Mouse (Mus musculus): ENCODE results near the gene March2. TPM values are rescaled to one million over a fixed set of nuclear protein-coding genes. Genes with fewer than 3 reads are reported as not detected.
A peak's percentile ranks its signal among the peaks of the same experiment; 100 is the strongest.

March2 gene
- polyA plus RNA-seq, 1 experiment from 2014 or later = 40.1 TPM

DNA sequence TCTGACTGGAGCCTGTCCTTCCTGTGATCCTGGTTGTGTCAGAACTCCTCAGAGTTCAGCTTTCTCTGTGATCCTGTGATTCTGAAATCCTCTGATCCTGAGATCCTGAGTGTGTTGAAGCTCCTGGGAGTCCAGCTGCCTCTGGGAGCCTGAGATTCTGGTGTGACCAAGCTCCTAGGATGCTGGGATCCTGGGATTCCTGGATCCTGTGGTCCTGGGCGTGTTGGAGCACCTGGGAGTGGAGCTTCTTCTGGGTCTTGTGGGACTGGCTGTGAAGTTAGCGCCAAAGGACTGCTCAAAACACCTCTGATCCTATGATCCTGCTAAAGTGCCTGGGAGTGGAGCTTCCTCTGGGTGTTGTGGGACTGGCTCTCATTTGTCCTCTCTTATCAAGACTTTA lies 9.9 kb upstream of the March2 start:
- H3K9ac ChIP-seq (ENCODE audit: low read length) = no peak overlapping the region
- H3K4me3 ChIP-seq (ENCODE audit: low read depth, low read length) = no peak overlapping the region
- DNase-seq (ENCODE audit: low spot score) (no peak), ATAC-seq (replicated peaks; ENCODE audit: low FRiP score) (no peak)
- no peaks in the 10 kb centered on the region for H3K4me1 ChIP-seq (replicated peaks; ENCODE audit: control insufficient read depth, insufficient read depth, low read length)
- no peaks in the 10 kb centered on the region for H3K27me3 ChIP-seq (ENCODE audit: control insufficient read depth, insufficient read depth, low read length)
- no peaks in the 10 kb centered on the region for H3K9me3 ChIP-seq (ENCODE audit: control insufficient read depth, low read length)
- no peak overlapping the region for H3K4me2 ChIP-seq (ENCODE audit: low read depth, low read length, severe bottlenecking)
- no peaks in the 10 kb centered on the region for H3K36me3 ChIP-seq (ENCODE audit: control insufficient read depth, insufficient read depth, low read length)
- WGBS = 85% methylated on average over 2 of the region's 2 CpGs
- H3K27ac ChIP-seq (ENCODE audit: low read depth, low read length) = no peak overlapping the region

DNA sequence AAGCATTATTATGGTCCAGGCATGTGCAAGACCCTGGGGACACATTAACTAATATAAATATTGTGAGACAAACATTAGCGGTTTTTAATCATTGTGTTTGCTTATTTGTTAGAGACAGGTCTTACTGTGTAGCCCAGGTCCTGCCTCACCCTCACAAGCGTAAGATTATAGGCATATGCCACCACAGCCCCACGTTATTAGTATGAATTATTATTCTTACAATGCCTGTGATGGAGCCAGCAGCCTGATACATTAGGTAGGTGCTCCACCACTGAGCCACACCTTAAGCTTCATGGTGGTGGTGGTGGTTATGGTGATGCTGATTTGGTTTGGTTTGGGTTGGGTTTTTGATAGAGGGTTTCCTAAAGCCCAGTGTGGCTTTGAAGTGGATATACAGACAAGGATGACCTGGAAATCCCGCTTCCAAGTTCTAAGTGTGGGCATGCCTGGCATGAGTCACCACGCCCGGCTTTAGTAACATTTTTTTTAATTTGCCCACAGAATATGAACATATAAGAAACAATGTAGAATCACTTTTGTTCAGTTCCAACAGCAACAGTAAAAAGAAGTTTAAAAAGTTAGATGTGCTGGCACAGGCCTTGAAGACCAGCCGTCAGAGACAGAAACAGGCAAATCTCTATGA lies 1.4 kb upstream of the March2 start:
- 94% methylated on average over 7 of the region's 7 CpGs for WGBS
- Histone ChIP-seq H3K27me3 (ENCODE audit: control insufficient read depth, insufficient read depth, low read length) (no peaks in the 10 kb centered on the region), H3K27ac (ENCODE audit: low read depth, low read length) (no peak overlapping the region), H3K36me3 (ENCODE audit: control insufficient read depth, insufficient read depth, low read length) (no peaks in the 10 kb centered on the region), H3K4me3 (ENCODE audit: low read depth, low read length) (no peak overlapping the region), H3K9me3 (ENCODE audit: control insufficient read depth, low read length) (no peaks in the 10 kb centered on the region), H3K4me2 (ENCODE audit: low read depth, low read length, severe bottlenecking) (no peak overlapping the region), H3K4me1 (replicated peaks; ENCODE audit: control insufficient read depth, insufficient read depth, low read length) (no peaks in the 10 kb centered on the region; the same call in 1 of the 2 replicates), H3K9ac (ENCODE audit: low read length) (no peak overlapping the region)
- no peak for DNase-seq (ENCODE audit: low spot score)
- ATAC-seq (replicated peaks; ENCODE audit: low FRiP score) = no peak

DNA sequence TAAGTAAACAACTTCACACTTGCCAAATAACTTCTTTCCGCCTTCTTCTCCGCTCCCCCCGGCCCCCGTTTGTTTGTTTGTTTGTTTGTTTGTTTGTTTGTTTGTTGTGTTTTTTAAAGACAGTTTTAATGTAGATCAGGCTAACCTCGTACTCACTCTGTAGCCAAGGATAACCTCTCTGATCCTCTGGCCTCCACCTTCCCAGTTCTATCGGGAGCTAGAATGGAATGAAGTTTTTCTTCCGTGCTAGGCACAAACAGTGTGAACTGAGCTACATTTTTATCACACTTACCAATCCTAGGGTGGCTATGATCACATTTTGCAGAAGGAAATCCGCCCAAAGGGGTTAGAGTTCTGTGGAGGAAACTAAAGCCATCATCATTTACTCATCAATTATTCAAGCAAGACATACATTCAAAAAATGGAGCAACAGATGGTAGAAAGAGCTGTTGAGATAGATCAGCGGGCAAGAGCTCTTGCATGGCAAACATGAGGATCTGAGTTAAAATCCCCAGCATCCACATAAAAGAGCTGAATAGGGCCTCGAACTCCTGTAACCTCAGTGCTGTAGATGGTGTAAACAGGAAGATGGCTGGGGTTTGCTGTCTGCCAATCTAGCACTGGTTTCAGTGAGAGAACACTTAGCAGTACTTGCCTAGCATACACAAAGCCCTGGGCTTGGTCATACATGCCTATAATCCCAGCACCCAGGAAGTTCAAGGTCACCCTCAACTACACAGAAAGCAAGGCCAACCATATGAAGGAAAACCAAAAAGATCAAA lies 665 bp upstream of the March2 start:
- Histone ChIP-seq H3K4me3 (ENCODE audit: low read depth, low read length) (peak overlapping the region; percentile 80; the same call in 1 of the 2 replicates), H3K4me1 (replicated peaks; ENCODE audit: control insufficient read depth, insufficient read depth, low read length) (no peaks in the 10 kb centered on the region; the same call in 1 of the 2 replicates), H3K4me2 (ENCODE audit: low read depth, low read length, severe bottlenecking) (peak overlapping the region; percentile 74; the same call in 1 of the 2 replicates), H3K27ac (ENCODE audit: low read depth, low read length) (no peak overlapping the region), H3K27me3 (ENCODE audit: control insufficient read depth, insufficient read depth, low read length) (no peaks in the 10 kb centered on the region), H3K9me3 (ENCODE audit: control insufficient read depth, low read length) (no peaks in the 10 kb centered on the region), H3K36me3 (ENCODE audit: control insufficient read depth, insufficient read depth, low read length) (no peaks in the 10 kb centered on the region), H3K9ac (ENCODE audit: low read length) (no peak overlapping the region)
- 48% methylated on average over 10 of the region's 10 CpGs for WGBS
- DNase-seq (ENCODE audit: low spot score) (no peak), ATAC-seq (replicated peaks; ENCODE audit: low FRiP score) (peak; percentile 40; the same call in 1 of the 2 replicates)

DNA sequence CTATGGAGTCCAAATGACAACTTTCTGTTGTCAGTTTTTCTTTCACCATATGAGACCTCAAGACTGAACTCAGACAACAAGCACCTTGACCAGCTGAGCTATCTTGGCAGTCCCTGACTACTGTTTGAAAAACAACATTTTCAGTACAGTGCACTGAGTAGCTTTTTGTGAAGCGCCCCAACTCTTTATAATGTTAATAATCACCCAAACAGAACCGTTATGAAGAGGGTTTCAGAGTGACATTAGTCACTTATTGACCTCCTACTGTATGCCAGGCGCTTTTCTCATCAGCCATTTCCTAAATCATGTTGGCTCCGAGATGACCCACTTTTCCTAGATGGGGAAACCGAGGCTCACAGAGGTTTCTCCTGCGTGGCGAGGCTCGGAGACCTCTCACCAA lies 488 bp downstream of the March2 start:
- H3K4me1 ChIP-seq (replicated peaks; ENCODE audit: control insufficient read depth, insufficient read depth, low read length) = no peaks in the 10 kb centered on the region; the same call in 1 of the 2 replicates
- H3K36me3 ChIP-seq (ENCODE audit: control insufficient read depth, insufficient read depth, low read length) = no peaks in the 10 kb centered on the region
- H3K27ac ChIP-seq (ENCODE audit: low read depth, low read length) = no peak overlapping the region
- 9% methylated on average over 8 of the region's 8 CpGs for WGBS
- DNase-seq (ENCODE audit: low spot score) (no peak), ATAC-seq (replicated peaks; ENCODE audit: low FRiP score) (0 out of 2 replicates have a peak, but pooled peaks have one; percentile 1)
- peak overlapping the region; percentile 80 for H3K4me3 ChIP-seq (ENCODE audit: low read depth, low read length)
- peak overlapping the region; percentile 74 for H3K4me2 ChIP-seq (ENCODE audit: low read depth, low read length, severe bottlenecking)
- H3K27me3 ChIP-seq (ENCODE audit: control insufficient read depth, insufficient read depth, low read length) = no peaks in the 10 kb centered on the region
- peak overlapping the region; percentile 72 for H3K9ac ChIP-seq (ENCODE audit: low read length)
- no peaks in the 10 kb centered on the region for H3K9me3 ChIP-seq (ENCODE audit: control insufficient read depth, low read length)

DNA sequence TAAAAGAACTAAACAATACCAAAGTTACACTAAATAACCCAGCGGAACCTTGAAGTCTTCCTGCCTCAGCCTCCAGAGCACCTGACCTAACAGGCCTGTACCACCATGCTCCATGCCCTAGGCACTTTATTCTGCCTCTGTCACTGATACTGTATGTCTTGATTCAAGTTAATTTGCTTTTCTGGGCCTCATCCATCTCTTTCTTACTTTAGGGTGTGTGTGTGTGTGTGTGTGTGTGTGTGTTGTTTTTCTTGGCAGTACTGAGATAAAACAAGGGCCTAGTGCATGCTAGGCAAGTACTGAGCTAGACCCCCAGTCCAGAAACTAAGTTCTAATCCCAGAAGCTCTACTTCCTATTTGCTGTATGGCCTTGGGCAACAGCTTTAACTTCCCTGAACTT lies 1.2 kb downstream of the March2 start:
- no peaks in the 10 kb centered on the region for H3K9me3 ChIP-seq (ENCODE audit: control insufficient read depth, low read length)
- no peaks in the 10 kb centered on the region for H3K36me3 ChIP-seq (ENCODE audit: control insufficient read depth, insufficient read depth, low read length)
- no peak overlapping the region for H3K4me3 ChIP-seq (ENCODE audit: low read depth, low read length)
- DNase-seq (ENCODE audit: low spot score) (no peak), ATAC-seq (replicated peaks; ENCODE audit: low FRiP score) (no peak)
- no peak overlapping the region for H3K4me2 ChIP-seq (ENCODE audit: low read depth, low read length, severe bottlenecking)
- WGBS = 100% methylated on average over 1 of the region's 1 CpGs
- no peaks in the 10 kb centered on the region; the same call in 1 of the 2 replicates for H3K4me1 ChIP-seq (replicated peaks; ENCODE audit: control insufficient read depth, insufficient read depth, low read length)
- no peak overlapping the region for H3K27ac ChIP-seq (ENCODE audit: low read depth, low read length)
- H3K27me3 ChIP-seq (ENCODE audit: control insufficient read depth, insufficient read depth, low read length) = no peaks in the 10 kb centered on the region
- no peak overlapping the region for H3K9ac ChIP-seq (ENCODE audit: low read length)

DNA sequence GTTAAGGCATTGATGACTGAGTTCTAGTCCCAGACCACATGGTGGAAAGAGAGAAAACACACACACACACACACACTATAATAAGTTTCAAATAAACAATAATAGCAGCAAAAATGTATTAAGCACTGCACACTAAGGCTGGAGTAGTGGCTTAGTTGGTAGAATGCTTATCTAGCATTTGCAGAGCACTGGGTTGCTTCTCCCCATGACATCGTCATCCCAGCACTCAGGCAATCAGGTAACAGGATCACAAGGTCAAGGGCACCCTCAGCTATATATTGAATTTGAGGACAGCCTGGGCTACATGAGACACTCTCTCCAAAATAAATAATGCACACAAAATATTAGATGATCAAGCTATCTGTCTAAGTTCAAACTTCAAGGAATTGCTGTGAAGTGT lies 3.7 kb downstream of the March2 start:
- H3K4me3 ChIP-seq (ENCODE audit: low read depth, low read length) = no peak overlapping the region
- H3K9me3 ChIP-seq (ENCODE audit: control insufficient read depth, low read length) = no peaks in the 10 kb centered on the region
- DNase-seq (ENCODE audit: low spot score) = no peak
- H3K27me3 ChIP-seq (ENCODE audit: control insufficient read depth, insufficient read depth, low read length) = no peaks in the 10 kb centered on the region
- no peaks in the 10 kb centered on the region; the same call in 1 of the 2 replicates for H3K4me1 ChIP-seq (replicated peaks; ENCODE audit: control insufficient read depth, insufficient read depth, low read length)
- H3K9ac ChIP-seq (ENCODE audit: low read length) = no peak overlapping the region
- H3K27ac ChIP-seq (ENCODE audit: low read depth, low read length) = no peak overlapping the region
- WGBS = 92% methylated on average over 1 of the region's 1 CpGs
- no peaks in the 10 kb centered on the region for H3K36me3 ChIP-seq (ENCODE audit: control insufficient read depth, insufficient read depth, low read length)
- ATAC-seq (replicated peaks; ENCODE audit: low FRiP score) = no peak
- H3K4me2 ChIP-seq (ENCODE audit: low read depth, low read length, severe bottlenecking) = no peak overlapping the region

DNA sequence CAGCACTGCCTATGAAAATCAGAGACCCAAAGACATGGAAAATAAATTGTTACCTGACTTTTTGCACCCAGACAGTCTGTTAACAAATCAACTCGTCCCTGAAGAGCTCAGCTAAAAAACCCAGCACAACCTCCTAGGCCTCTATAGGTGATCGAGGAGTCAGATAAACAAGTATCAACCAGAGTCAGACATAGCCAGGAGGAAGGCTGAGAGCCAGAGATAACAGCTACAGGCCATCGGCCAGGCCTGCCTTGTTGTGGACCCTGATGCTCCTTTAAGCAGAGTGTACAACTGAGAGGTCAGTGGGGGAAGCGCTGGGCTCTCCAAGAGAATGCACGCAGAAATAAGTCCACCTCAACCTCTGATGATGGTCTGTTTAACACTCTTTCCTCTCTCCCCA lies 5.2 kb downstream of the March2 start:
- H3K36me3 ChIP-seq (ENCODE audit: control insufficient read depth, insufficient read depth, low read length) = no peaks in the 10 kb centered on the region
- H3K27me3 ChIP-seq (ENCODE audit: control insufficient read depth, insufficient read depth, low read length) = no peaks in the 10 kb centered on the region
- H3K4me2 ChIP-seq (ENCODE audit: low read depth, low read length, severe bottlenecking) = no peak overlapping the region
- H3K9ac ChIP-seq (ENCODE audit: low read length) = no peak overlapping the region
- H3K4me1 ChIP-seq (replicated peaks; ENCODE audit: control insufficient read depth, insufficient read depth, low read length) = no peaks in the 10 kb centered on the region; the same call in 1 of the 2 replicates
- no peak overlapping the region for H3K4me3 ChIP-seq (ENCODE audit: low read depth, low read length)
- H3K27ac ChIP-seq (ENCODE audit: low read depth, low read length) = no peak overlapping the region
- ATAC-seq (replicated peaks; ENCODE audit: low FRiP score) = no peak
- no peak for DNase-seq (ENCODE audit: low spot score)
- H3K9me3 ChIP-seq (ENCODE audit: control insufficient read depth, low read length) = no peaks in the 10 kb centered on the region
- 88% methylated on average over 5 of the region's 5 CpGs for WGBS

DNA sequence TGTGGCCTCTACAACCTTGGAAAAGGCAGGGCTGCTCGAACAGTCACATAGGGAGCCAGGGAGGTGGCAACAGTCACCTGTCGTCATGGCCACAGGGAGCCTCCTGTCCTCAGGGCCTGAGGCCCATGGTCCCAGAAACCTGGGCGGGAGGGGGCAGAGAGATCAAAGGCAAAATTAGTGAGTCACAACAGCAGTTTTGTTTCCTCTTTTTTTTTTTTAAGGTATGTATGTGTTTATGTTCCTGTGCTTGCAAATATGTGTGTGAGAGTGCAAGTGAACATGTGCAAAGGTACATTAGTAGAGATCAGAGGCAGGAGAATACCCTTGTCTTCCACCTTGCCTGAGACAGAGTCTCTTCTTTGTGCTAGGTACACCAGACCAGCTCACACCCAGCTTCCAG lies 8.6 kb downstream of the March2 start:
- no peak overlapping the region for H3K4me2 ChIP-seq (ENCODE audit: low read depth, low read length, severe bottlenecking)
- H3K9ac ChIP-seq (ENCODE audit: low read length) = no peak overlapping the region
- 86% methylated on average over 3 of the region's 3 CpGs for WGBS
- no peaks in the 10 kb centered on the region for H3K36me3 ChIP-seq (ENCODE audit: control insufficient read depth, insufficient read depth, low read length)
- H3K27me3 ChIP-seq (ENCODE audit: control insufficient read depth, insufficient read depth, low read length) = no peaks in the 10 kb centered on the region
- no peaks in the 10 kb centered on the region for H3K4me1 ChIP-seq (replicated peaks; ENCODE audit: control insufficient read depth, insufficient read depth, low read length)
- no peaks in the 10 kb centered on the region for H3K9me3 ChIP-seq (ENCODE audit: control insufficient read depth, low read length)
- no peak overlapping the region for H3K27ac ChIP-seq (ENCODE audit: low read depth, low read length)
- DNase-seq (ENCODE audit: low spot score) (no peak), ATAC-seq (replicated peaks; ENCODE audit: low FRiP score) (no peak)
- H3K4me3 ChIP-seq (ENCODE audit: low read depth, low read length) = no peak overlapping the region
